Mouse (Mus musculus): ENCODE results near the gene Dclre1a.

Dclre1a gene

DNA sequence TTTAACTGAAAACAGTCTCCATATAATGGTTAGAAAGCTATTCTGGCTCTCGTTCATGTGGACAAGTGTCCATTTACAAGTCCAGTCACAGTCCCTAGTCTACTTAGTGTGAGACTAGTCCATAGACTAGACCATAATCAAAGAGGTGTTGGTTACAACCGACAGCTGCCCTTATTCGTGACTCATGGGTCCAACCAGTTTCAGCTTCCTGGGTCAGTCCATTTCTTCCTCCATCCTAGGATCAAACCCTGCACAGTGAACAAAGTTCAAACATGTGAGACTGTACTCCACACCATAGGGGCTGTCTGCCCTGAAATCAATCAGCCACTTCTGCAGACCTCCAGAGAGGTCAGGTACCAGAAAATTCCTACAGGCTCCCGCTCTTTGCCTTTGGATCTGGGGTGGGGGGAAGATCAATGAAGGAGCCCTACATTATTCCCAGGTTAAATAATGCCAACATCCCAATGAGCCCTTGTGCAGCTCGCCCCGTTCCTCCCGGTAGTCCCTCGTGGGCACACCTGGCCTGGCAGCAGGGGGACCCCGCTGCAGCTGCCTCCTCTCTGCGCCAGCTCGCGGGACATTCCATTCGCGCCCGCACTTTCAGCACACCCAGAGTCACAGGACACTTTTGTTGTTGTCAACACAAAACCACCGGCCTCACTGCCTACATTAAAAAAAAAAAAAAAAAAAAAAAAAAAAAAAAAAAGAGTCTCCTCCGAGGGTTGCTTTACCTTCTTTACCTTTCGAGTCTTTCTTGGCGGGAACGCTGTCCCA lies at the start of gene Dclre1a:
Gene Dclre1a, minus strand, starts transcription at position 767 of the 774 bp plus-strand sequence.
- peak; percentile 30 to 48 for DNase-seq (ENCODE audit: low spot score in 2 of 2)

DNA sequence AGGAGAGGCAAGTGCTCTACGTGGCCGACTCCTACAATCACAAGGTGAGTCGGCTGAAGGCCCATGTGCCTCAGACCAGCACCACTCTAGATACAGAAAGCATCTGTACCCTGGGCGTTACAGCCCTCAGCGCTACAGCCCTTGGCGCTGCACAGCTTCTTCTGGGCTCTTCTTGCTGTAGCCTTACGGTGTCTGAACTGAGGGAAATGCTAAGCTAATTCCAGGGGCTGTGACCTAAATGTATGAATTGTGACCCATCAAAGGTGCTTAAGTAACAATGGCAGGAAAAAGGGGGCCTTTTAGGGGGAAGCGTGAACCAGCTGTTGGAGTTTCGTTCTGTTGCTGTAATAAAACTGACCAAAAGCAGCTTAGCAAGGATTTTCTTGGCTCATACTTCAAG lies 44.5 kb upstream of the Dclre1a start:
- no peak for DNase-seq (ENCODE audit: low spot score in 2 of 2)

DNA sequence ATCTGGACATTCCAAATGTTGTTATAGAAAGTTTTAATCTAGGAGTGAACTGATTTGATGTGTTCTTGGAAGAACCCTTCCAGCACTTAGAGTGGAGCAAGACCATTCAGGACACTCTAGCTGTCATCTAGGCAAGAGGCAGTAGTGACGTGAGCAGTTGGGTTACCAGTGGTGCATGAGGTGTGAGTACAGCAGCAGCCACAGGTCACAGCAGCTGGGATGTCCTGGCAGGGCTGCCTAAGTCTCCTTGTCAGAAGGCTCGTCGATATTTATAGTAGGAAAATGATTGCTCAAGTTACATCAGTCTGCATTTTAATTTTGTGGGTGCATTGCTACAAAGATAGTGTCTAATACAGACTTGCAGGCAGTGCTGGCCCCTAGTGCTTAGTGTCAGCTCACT lies 42.2 kb upstream of the Dclre1a start:
- no peak for DNase-seq (ENCODE audit: low spot score in 2 of 2)

DNA sequence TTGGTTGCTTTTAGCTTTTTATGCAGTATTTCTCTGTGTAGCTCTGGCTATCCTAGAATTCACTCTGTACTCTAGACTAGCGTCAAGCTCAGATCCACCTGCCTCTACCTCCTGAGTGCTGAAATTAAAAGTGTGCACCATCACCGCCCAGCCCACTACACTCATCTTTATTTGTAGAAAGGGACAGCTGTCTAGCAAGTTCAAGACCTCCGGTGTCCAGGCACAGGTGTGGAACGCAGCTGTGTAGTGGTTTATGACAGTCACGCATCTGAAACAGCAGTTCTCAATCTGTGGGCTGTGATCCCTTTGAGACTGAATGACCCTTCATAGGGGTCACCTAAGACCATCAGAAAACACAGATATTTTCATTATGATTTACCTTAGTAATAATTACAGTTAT lies 41.4 kb upstream of the Dclre1a start:
- no peak for DNase-seq (ENCODE audit: low spot score in 2 of 2)

DNA sequence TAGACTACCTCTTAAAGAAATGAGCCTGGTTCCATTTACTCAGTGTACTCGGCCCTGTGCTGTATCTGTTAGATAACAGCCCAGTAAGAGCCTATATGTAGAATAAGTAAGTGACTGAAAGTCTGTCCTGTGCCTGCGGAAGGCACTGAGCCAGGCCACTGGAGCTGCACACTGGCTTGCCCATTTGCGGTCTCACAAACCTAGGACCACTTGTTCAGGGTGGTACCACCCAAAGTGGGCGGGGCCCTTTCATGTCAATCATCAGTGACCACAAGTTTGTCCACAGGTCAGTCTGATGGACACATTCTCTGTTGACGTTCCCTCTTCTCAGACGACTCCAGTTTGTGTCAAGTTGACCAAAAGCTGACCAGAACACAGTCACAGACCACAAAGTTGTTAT lies 41.0 kb upstream of the Dclre1a start:
- no peak for DNase-seq (ENCODE audit: low spot score in 2 of 2)

DNA sequence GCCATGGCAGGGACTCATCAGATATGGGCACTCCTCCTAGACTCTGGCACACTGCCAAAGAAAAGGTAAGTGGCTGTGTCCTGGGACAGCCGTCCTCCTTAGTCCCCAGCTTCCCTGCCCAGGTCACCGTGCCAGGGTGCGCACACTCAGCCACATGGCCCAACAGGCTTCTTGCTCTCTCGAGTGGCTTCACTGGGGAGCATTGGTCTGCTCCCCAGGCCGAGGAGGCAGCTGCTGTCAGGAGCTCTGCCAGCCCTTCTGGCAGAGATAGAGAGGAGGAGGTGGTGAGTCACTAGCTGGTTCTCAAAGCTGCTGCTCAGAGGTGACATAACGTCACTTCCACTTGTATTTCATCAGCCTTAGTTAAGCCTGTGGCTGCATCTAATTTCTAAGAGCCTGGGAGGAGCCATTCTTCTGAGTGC lies 40.2 kb upstream of the Dclre1a start:
- peak; percentile 50 to 76 for DNase-seq (ENCODE audit: low spot score in 2 of 2)

DNA sequence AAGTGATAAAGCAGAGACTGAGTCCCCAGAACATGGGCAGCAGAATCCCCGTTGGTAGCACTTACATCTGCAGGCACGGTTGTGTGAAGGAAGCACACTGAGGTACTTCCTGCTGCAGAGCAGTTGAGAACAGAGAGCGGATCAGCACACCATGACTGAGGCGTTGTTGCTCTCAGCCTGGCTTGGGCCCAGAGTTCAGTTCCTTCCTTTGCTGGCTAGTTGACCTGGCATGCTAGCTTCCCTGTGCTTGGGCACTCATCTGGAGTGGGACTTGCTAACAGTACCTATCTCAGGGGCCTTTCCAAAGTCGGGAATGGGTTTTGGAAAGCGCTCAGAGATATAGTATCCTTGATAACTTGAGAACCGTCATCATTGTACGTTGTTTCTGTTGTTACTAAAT lies 38.3 kb upstream of the Dclre1a start:
- DNase-seq (ENCODE audit: low spot score in 2 of 2), result no peak

DNA sequence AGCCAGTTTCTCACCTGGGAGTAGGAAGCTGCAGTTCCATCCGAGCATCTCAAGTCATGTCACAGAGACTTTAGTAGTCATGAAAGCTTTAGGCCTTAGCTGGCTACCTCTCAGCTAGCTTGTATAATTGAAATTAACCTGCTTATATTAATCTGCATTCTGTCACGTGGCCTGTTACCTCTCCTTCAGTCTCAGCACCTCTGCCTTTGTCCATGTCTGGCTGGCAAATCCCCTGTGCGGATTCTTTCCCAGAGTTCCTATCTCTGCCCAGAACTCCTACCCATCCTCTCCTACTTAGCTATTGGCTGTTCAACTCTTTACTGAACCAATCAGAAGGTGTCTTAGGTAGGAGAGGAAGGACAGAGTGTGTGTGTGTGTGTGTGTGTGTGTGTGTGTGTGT lies 36.3 kb upstream of the Dclre1a start:
- DNase-seq (ENCODE audit: low spot score in 2 of 2), result no peak

DNA sequence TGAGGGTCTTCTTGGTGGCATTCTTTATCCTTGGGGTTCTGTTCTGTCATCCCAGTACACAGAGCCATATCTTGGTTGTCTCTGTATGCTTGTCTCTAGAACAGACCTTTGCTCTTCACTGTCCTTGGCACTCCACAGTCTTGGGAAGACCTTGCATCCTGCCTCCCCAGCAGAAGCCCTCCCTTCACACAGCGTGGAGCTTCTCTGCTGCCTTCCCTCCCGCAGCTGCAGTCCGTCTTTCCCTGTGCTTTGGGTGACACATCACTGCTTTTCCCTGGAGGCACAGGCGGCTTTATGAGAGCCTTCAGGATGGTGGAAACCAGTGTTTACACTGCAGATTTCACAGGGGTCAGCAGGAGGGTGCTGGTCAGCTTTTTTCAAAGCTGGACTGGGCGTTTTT lies 35.8 kb upstream of the Dclre1a start:
- no peak for DNase-seq (ENCODE audit: low spot score in 2 of 2)

DNA sequence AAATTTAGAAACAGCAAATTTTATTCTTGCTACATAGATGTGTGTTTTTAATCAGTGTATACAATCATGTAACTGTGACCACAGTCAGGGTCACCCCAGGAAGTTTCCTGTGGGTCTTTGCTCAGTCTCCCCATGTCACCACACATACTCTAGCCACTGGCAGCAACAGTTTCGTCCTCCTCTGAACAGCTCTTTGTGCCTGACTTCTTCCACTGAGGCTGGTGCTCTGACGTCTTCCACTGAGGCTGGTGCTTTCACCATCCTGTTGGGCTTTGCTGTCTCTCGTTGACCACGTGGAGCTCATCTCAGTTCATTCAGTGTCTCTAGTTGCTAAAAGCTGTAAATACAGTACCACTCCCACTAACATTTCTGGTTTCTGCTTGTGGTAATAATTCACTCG lies 34.0 kb upstream of the Dclre1a start:
- DNase-seq (ENCODE audit: low spot score in 2 of 2), result no peak

DNA sequence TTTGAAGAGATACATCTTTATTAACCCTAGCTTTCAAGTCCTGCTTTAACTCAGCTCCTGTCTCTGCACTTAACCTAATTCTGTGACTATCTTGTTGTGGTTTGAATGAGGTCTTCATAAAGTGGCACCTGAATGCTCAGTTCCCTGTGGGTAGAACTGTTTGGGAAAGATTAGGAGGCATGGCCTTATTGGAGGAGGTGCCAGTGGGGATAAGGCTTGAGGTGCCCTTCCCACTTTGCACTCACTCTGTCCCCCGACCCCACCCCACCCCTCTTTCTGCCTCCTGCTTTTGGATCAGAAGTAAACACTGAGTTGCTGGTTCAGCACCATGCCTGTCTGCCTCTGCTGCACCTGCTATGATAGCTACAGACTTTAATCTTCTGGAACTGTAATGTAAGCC lies 29.8 kb upstream of the Dclre1a start:
- DNase-seq (ENCODE audit: low spot score in 2 of 2), result no peak

DNA sequence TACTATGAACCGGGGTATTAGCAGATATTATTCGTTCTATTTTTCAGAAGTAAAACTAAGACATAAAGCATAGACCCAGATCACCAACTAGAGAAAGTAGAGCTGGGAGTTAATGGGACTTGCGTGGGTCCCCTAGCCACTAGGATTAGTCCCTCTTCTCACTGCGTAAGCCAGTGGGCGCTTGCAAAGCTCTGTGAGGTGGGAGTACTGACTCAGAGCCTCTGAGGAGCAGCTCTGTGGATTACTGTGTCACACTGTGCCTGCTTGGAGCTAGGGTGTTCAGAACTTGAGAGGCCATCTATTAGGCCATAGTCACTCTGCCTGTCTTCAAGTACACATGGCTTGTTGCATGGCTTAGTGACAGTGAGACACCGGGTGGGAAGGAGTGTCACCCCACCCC lies 25.2 kb upstream of the Dclre1a start:
- DNase-seq (ENCODE audit: low spot score in 2 of 2), result peak; percentile 19 to 58

DNA sequence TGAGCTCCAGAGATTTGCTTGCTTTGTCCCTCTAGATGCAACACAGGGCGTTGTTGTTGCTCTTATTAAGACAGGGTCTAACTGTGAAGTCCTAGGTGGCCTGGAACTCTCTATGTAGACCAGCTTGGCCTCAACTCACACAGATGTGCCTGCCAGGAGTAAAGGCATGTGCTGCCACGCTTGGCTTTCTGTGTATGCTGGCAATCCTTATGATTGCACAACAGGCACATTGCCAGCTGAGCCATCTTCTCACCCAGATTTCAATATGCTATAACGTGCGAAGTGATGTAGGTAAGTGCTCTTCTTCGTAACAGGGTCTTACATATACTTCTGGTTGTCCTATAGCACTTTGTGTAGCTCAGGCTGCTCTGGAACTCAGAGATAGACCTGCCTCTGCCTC lies 23.9 kb upstream of the Dclre1a start:
- DNase-seq (ENCODE audit: low spot score in 2 of 2), result no peak

DNA sequence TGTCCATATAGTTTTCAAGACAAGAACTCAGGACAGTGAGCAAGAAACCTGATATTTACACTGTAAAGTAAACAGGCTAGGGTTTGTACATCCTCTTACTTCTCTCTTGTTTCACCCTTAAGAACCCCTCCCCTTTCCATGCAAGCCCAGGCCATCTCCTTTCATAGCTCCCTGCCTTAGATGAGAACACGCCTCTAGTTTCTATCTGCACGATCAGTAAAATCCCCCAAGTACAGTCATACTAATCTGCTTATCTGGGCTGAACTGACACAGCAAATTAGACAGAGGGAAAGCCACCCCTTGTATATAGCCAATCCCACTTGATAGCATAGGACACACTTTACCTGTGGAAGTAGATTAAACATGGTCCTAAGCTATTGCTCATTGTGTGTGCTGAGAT lies 23.2 kb upstream of the Dclre1a start:
- DNase-seq (ENCODE audit: low spot score in 2 of 2), result no peak

DNA sequence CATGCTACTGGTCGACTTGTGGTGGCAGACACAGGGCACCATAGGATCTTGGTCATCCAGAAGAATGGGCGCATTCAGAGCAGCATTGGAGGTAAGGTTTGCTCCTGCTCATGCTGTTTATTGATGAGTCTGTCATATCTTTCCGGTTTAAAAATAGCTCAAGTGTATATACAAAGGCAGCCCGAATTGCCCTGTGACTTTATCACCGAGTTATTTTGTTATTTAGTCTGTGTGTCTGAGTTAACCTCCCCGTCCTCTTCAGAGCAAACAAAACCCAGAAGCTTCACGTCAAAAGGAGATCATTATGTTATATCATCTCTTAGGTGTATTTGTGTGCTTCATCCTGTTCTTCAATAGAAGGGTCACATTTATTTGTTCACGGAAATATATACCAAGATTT lies 22.8 kb upstream of the Dclre1a start:
- DNase-seq (ENCODE audit: low spot score in 2 of 2), result no peak

DNA sequence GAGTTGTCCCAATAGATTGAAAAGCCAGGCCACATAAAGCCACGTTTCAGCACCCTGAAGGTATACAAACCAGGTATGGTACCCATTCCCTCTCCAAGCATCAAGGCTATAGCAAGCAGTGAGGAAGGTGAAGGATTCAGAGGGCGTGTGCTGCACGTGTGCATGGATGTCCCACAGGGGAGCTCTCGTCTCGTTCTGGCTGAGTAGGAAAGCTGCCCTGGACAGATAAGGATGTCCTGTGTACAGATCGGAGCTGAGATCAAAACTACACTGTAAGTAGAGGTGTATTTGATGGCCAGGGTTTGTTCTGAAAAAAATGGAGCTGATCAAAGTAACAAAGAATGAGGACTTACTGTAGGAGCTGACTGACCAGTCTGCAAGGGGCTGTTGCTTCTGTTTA lies 18.9 kb upstream of the Dclre1a start:
- DNase-seq (ENCODE audit: low spot score in 2 of 2), result no peak

DNA sequence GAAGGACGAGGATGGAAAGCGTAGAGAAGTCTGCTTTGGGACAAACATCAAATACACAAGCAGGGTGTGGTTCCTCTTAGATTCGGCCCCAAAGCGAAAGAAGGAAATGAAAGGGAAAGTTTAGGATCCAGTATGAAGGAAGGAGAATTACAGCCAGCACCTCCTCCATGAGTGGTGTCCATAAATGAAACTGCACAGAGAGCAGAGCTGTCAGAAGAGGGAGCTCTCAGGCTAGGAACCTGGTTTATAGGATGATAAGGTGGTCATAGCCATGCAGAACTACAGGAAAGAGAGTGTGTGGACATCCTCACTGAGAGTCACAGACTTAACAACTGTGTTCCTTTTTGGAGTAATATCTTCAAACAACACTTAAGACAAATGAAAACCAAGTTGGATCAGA lies 18.0 kb upstream of the Dclre1a start:
- peak in 1 of 2 experiments; percentile 56 for DNase-seq (ENCODE audit: low spot score in 2 of 2)

DNA sequence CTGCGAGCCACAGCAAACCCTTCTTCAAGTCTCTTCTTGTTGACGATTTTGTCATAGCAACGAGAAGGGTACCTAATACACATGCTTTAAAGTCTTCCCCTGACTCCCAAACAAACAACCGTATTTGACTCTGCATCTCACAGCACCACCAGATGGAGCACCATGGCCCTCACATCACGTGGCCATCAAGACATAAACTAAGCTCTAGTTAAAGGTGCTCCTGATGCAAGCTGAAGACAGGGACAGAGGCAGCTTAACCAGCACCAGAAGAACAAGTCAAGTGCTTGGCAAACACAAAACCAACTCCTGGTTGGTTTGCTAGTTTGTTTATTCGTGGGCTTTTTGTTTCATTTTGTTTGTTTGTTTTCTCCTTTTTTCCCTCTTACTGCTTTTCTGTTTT lies 17.3 kb upstream of the Dclre1a start:
- DNase-seq (ENCODE audit: low spot score in 2 of 2), result no peak

DNA sequence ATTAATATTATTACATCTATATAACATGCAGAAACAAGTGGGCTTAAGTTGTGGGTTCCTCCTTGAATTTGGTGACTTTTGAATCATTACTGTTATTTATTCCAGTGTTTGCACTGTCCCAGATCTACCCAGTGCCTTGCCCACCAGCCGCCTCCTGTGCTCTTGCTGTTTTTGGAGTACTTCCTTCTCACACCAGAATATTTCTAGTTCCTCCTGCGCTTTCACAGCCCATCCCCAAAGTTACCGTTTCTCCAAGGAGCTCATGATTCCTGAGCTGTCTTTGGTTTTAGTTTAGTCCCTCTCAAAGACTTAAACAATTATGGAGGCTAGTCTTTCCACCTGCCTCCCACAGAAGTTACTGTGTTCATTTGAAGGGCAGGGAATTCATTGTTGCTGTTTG lies 15.4 kb upstream of the Dclre1a start:
- peak; percentile 45 to 76 for DNase-seq (ENCODE audit: low spot score in 2 of 2)

DNA sequence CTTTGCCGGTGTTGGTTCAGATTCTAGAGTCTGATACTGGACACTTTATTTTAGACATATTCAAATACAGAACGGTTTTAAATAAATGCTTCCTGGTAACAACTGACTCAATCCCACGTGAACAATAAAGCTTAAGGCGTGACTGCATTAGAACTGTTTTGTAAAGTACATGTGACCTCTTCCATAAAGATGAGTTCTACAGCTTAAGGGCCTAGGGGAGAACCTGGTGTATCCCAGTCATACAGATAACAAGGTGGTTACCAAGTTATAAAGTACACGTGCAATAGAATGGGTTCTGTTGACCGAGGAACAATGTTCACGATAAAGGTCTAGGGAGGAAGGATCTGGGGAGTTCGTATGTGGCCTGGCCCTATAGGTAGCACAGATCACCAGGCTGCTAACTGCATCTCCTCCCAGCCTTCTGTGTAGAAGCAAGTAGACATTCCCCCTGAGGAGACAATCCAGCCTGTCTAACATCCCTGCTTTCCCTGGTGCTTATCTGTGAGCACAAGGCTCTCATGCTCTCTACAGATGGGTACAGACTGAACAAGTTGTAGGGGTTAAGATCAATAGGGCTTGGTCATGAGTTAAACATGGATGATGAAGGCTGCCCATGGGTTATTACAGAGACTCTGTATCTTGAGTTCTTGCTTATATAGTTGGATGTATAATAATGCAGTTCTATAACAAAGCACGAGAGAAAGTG lies 14.6 kb upstream of the Dclre1a start:
- no peak for DNase-seq (ENCODE audit: low spot score in 2 of 2)

DNA sequence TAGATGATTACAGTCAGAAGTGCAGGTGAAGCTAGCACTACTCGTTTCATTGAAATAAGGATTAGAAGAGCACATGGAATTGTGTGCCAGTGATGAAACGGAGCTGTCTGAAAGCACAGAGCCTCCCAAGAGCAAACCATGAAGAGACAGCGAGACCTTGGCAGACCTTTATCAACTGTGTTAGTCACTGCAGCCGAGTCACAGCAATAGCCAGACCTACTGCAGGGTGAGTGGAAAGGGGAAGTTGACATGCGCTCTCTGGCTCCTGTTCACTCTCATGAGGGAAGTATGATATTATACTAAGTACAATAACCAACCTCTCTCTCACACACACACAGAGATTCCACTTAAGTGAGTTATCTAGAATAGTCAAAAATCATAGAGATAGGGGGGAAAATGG lies 8.0 kb upstream of the Dclre1a start:
- no peak for DNase-seq (ENCODE audit: low spot score in 2 of 2)

DNA sequence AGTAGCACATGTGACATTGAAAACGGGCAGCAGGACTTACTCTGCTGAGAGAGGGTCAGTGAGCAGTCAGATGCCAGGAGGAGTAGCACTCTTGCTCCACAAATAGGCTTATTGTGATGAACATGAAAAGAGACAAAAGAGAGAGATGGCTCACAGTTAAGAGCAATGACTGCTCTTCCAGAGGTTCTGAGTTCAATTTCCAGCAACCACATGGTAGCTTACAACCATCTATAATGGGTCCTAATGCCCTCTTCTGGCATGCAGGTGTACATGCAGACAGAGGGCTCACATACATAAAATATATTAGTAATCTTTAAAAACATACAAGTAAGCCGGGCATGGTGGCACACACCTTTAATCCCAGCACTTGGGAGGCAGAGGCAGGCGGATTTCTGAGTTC lies 5.2 kb upstream of the Dclre1a start:
- DNase-seq (ENCODE audit: low spot score in 2 of 2), result no peak

DNA sequence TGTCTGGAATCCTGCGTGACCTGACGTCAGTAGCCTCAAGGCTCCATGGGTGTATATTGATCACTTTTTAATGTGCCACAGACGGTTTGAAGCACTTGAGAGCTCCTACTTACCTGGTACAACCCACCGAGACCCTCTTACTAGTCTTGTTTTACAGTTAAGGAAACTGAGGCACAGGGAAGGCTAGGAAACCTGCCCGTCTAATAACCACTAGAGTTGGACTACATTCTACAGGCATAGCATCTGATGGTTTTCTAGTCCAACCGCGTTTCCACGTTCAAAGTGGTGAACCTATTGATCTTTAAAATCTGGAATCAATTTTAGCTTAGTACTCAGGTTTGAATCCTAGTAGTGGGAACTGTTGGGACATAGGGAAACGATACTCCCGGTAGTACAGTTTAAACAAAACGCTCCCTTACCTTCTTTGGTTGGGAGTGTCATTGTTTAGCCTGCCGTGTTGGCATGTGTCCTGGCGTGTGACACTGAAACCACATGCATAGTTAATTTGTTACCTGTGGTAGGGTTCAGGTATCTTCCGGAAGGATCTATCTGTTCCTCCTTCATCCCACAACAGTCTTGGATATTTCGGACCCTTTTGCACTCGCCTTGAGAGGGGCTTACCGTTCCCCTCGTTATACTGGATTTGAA lies 1.1 kb upstream of the Dclre1a start:
- no peak for DNase-seq (ENCODE audit: low spot score in 2 of 2)

All from right cerebral cortex, postnatal 36 days (tissue).